Mouse (Mus musculus): ENCODE results near the gene Plaur.

DNA sequence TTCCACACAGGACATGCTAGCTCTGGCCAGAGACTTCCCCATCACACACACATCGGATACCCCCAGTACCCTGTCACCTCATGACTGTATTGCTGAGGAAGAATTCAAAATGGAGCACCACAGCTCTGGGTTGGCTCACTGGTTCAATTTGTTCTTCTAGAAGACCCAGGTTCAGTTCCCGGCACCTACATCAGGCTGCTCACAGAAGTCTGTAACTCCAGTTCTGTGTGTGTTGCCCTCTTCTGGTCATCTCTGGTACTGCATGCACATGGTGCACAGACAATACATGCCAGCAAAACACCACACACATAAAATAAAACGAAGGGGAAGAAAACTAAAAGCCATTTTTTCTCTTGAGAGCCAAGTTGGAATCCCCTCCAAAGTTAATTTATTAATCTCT, 6.8 kb downstream of the Plaur start:
- no peak for TF ChIP-seq CTCF (IDR thresholded peaks at IDR 0.05; ENCODE audit: control insufficient read depth, insufficient read depth, insufficient read length)
- TF ChIP-seq MYOG (IDR thresholded peaks at IDR 0.05; ENCODE audit: control insufficient read depth, extremely low read depth, insufficient read length) = no peak
- no peak for TF ChIP-seq CEBPB (IDR thresholded peaks at IDR 0.05; ENCODE audit: low read depth)
- no peak for TF ChIP-seq USF1 (IDR thresholded peaks at IDR 0.05; ENCODE audit: low read depth)

All from C2C12 (cell line).